Mouse (Mus musculus) intestine, postnatal 0 days (tissue): Measurements from ENCODE around the gene Car9. TPM values are rescaled to one million over a fixed set of nuclear protein-coding genes. Genes with fewer than 3 reads are reported as not detected.
A peak's percentile ranks its signal among the peaks of the same experiment; 100 is the strongest.

Experiments
- ATAC-seq: fragments of 200-750 bp; cut with Nextera tagmentation; 2 replicates; pipeline ENCODE4 v1.8.0; 2017; ENCODE audit warnings: mild to moderate bottlenecking, moderate TSS enrichment, moderate library complexity
- H3K27ac ChIP-seq: fragments of 300-500 bp; sonication (generic); 2 replicates; pipeline ENCODE4 v1.5.1; 2014; ENCODE audit warnings: mild to moderate bottlenecking, low read depth, low read length, moderate library complexity
- H3K27me3 ChIP-seq: fragments of 300-500 bp; sonication (generic); replicated peaks from 2 replicates; pipeline ENCODE4 v1.6.1; 2014; ENCODE audit warnings: low read length, mixed read lengths; ENCODE audit not compliant: control insufficient read depth, insufficient read depth
- H3K36me3 ChIP-seq: fragments of 300-500 bp; sonication (generic); 2 replicates; pipeline ENCODE4 v1.6.1; 2014; ENCODE audit warnings: mild to moderate bottlenecking, moderate library complexity; ENCODE audit not compliant: control insufficient read depth, insufficient read depth
- H3K4me1 ChIP-seq: fragments of 300-500 bp; sonication (generic); replicated peaks from 2 replicates; pipeline ENCODE4 v1.6.1; 2014; ENCODE audit warnings: antibody characterized with exemption, low read length, mixed read lengths; ENCODE audit not compliant: control insufficient read depth, insufficient read depth
- H3K4me2 ChIP-seq: fragments of 300-500 bp; sonication (generic); replicated peaks from 2 replicates; pipeline ENCODE4 v1.6.1; 2014; ENCODE audit warnings: low read depth, mild to moderate bottlenecking, moderate library complexity
- H3K4me3 ChIP-seq: fragments of 300-500 bp; sonication (generic); 2 replicates; pipeline ENCODE4 v1.5.1; 2014; ENCODE audit warnings: low read depth, low read length
- H3K9ac ChIP-seq: fragments of 300-500 bp; sonication (generic); 2 replicates; pipeline ENCODE4 v1.6.1; 2014; ENCODE audit warnings: mild to moderate bottlenecking, low read depth, low read length
- H3K9me3 ChIP-seq: fragments of 300-500 bp; sonication (generic); 2 replicates; pipeline ENCODE4 v1.6.1; 2016; ENCODE audit warnings: mixed run types; ENCODE audit not compliant: control insufficient read depth
- CTCF ChIP-seq: sonication (generic); IDR thresholded peaks from 2 replicates; pipeline ENCODE4 v1.5.1; 2016; ENCODE audit warnings: low read depth, mild to moderate bottlenecking, control low read depth, antibody characterized with exemption, moderate library complexity
- WGBS: fragments of 180-500 bp; shearing (Covaris S2); extraction: QIAGEN DNeasy Blood & Tissue Kit; methylation state at CpG from one replicate; pipeline ENCODE4 v1.1.7; 2014; 5-methylcytosine and 5-hydroxymethylcytosine counted together
- polyA plus RNA-seq: library from polyadenylated mRNA; unstranded; fragments of >200 nt; fragmentation: Nextera tagmentation; extraction: Ambion mirVana; gene quantifications from 2 replicates; pipeline ENCODE4 v1.2.1, GENCODE M21; 2015

Gene Car9
- polyA plus RNA-seq, 1 experiment from 2014 or later, result 5.4 TPM

- ATAC-seq, result no peak
- 78% methylated on average over 9 of the region's 9 CpGs for WGBS
These were observed 21.7 kb downstream of the Car9 start for GRCm38 (mm10) chr4:43528487-43528886.

DNA sequence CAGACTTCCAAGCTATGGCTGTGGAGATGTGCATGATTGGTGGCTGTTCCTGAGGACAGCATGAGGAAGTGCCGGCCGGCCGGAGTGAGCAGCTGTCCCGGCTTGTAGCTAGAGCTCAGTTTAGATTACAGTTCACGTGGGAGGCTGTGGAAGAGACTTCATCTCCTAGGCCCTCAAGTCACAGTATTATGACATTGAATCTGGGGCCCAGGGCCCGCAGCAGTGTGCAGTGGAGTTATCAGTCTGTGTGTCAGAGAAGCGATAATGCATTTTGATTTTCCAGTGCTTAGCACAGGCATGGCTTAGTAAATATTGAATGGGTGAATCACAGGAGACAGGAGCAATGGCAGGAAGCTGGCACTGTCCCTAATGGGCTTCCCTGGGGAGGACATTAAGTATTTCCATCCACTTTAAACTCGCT lies 23.3 kb downstream of the Car9 start:
- no peaks in the 10 kb centered on the region for H3K9me3 ChIP-seq
- WGBS, result 43% methylated on average over 8 of the region's 8 CpGs
- no peak for TF ChIP-seq CTCF
- no peak overlapping the region for H3K9ac ChIP-seq
- no peak overlapping the region for H3K4me3 ChIP-seq
- H3K4me2 ChIP-seq, result no peak overlapping the region
- no peaks in the 10 kb centered on the region for H3K4me1 ChIP-seq
- peaks cover 40% of the 10 kb centered on the region for H3K36me3 ChIP-seq
- H3K27ac ChIP-seq, result no peak overlapping the region
- ATAC-seq, result no peak
- H3K27me3 ChIP-seq, result no peaks in the 10 kb centered on the region

More at GRCm38 (mm10) chr4:43528487-43528886, 21.7 kb downstream of the Car9 start:
- Histone ChIP-seq H3K4me2 (no peak overlapping the region), H3K9ac (no peak overlapping the region), H3K4me1 (0 out of 2 replicates have a peak, but pooled peaks cover 4% of the 10 kb centered on the region), H3K27me3 (peaks cover 6% of the 10 kb centered on the region; the same call in 1 of the 2 replicates), H3K9me3 (no peaks in the 10 kb centered on the region), H3K4me3 (no peak overlapping the region), H3K36me3 (peaks cover 24% of the 10 kb centered on the region), H3K27ac (no peak overlapping the region)
- TF ChIP-seq CTCF, result peak; percentile 44

GRCm38 (mm10) chr4:43530581-43530980 lies 23.8 kb downstream of the Car9 start:
- no peak overlapping the region for H3K4me3 ChIP-seq
- no peak overlapping the region for H3K27ac ChIP-seq
- ATAC-seq, result peak; percentile 61; the same call in 1 of the 2 replicates
- H3K9me3 ChIP-seq, result no peaks in the 10 kb centered on the region
- peak; percentile 88 for TF ChIP-seq CTCF
- 17% methylated on average over 7 of the region's 7 CpGs for WGBS
- H3K27me3 ChIP-seq, result no peaks in the 10 kb centered on the region
- peaks cover 45% of the 10 kb centered on the region for H3K36me3 ChIP-seq
- H3K9ac ChIP-seq, result no peak overlapping the region
- no peaks in the 10 kb centered on the region for H3K4me1 ChIP-seq
- H3K4me2 ChIP-seq, result no peak overlapping the region

- 88% methylated on average over 9 of the region's 9 CpGs for WGBS
- H3K27ac ChIP-seq, result no peak overlapping the region
- no peaks in the 10 kb centered on the region for H3K9me3 ChIP-seq
- no peaks in the 10 kb centered on the region for H3K27me3 ChIP-seq
- no peaks in the 10 kb centered on the region for H3K4me1 ChIP-seq
- H3K4me2 ChIP-seq, result no peak overlapping the region
- no peak for ATAC-seq
- peaks cover 72% of the 10 kb centered on the region for H3K36me3 ChIP-seq
- TF ChIP-seq CTCF, result no peak
- no peak overlapping the region for H3K4me3 ChIP-seq
- H3K9ac ChIP-seq, result no peak overlapping the region
These were observed 26.5 kb downstream of the Car9 start for GRCm38 (mm10) chr4:43533270-43533669.

GRCm38 (mm10) chr4:43535628-43536027 lies 28.9 kb downstream of the Car9 start:
- Histone ChIP-seq H3K27me3 (no peaks in the 10 kb centered on the region), H3K36me3 (peaks cover 95% of the 10 kb centered on the region), H3K27ac (no peak overlapping the region), H3K4me2 (no peak overlapping the region), H3K9me3 (no peaks in the 10 kb centered on the region), H3K4me3 (no peak overlapping the region), H3K9ac (no peak overlapping the region), H3K4me1 (no peaks in the 10 kb centered on the region)
- no peak for TF ChIP-seq CTCF
- ATAC-seq, result no peak
- 93% methylated on average over 8 of the region's 8 CpGs for WGBS

- Histone ChIP-seq H3K4me1 (no peaks in the 10 kb centered on the region), H3K9ac (no peak overlapping the region), H3K4me2 (no peak overlapping the region), H3K27ac (no peak overlapping the region), H3K9me3 (no peaks in the 10 kb centered on the region), H3K27me3 (no peaks in the 10 kb centered on the region), H3K4me3 (no peak overlapping the region), H3K36me3 (peaks cover 95% of the 10 kb centered on the region)
- WGBS, result 90% methylated on average over 9 of the region's 9 CpGs
- TF ChIP-seq CTCF, result no peak
- no peak for ATAC-seq
These were observed 29.3 kb downstream of the Car9 start for GRCm38 (mm10) chr4:43536031-43536430.

DNA sequence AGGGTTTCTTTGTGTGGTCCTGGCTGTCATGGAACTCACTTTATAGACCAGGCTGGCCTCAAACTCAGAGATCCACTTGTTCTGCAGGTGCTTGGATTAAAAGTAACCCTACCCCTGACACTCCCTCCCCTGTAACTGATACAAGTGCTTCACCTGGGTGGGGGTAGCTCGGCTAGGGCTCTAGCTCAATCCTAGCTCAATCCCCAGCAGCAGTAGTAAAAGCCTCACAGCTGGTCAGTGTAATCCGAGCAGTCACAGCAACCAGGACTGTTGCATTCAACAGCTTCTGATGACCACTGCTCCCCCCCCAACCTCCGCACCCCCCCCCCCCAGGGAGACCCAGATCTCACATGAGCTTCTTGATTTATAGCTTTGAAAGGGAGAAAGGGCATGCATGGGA lies 35.3 kb downstream of the Car9 start:
- Histone ChIP-seq H3K9ac (no peak overlapping the region), H3K4me1 (no peaks in the 10 kb centered on the region), H3K4me3 (no peak overlapping the region), H3K4me2 (no peak overlapping the region), H3K36me3 (peaks cover 94% of the 10 kb centered on the region), H3K27me3 (no peaks in the 10 kb centered on the region), H3K27ac (no peak overlapping the region), H3K9me3 (no peaks in the 10 kb centered on the region)
- 80% methylated on average over 3 of the region's 3 CpGs for whole genome bisulfite sequencing
- ATAC-seq, result no peak
- TF ChIP-seq CTCF, result no peak
